Mouse (Mus musculus) midbrain, embryonic 15.5 days (tissue): ENCODE measurements around the gene Cdc34b. TPM values are rescaled to one million over a fixed set of nuclear protein-coding genes. Genes with fewer than 3 reads are reported as not detected.

Source experiments
- ATAC-seq: fragments of 200-750 bp; cut with Nextera tagmentation; replicated peaks from 2 replicates; pipeline ENCODE4 v1.8.0; 2017; ENCODE audit warnings: moderate TSS enrichment
- H3K27ac ChIP-seq: fragments of 300-500 bp; sonication (generic); 2 replicates; pipeline ENCODE4 v1.5.1; 2015; ENCODE audit warnings: mild to moderate bottlenecking, inconsistent platforms
- H3K27me3 ChIP-seq: fragments of 300-500 bp; sonication (generic); replicated peaks from 2 replicates; pipeline ENCODE4 v1.6.1; 2015; ENCODE audit warnings: inconsistent platforms
- H3K36me3 ChIP-seq: fragments of 300-500 bp; sonication (generic); replicated peaks from 2 replicates; pipeline ENCODE4 v1.6.1; 2015; ENCODE audit warnings: inconsistent platforms
- H3K4me1 ChIP-seq: fragments of 300-500 bp; sonication (generic); 2 replicates; pipeline ENCODE4 v1.6.1; 2015; ENCODE audit warnings: inconsistent platforms
- H3K4me2 ChIP-seq: fragments of 300-500 bp; sonication (generic); 2 replicates; pipeline ENCODE4 v1.6.1; 2015; ENCODE audit warnings: inconsistent platforms, mild to moderate bottlenecking, moderate library complexity
- H3K4me3 ChIP-seq: fragments of 300-500 bp; sonication (generic); 2 replicates; pipeline ENCODE4 v1.5.1; 2015; ENCODE audit warnings: mild to moderate bottlenecking, inconsistent platforms
- H3K9ac ChIP-seq: fragments of 300-500 bp; sonication (generic); 2 replicates; pipeline ENCODE4 v1.6.1; 2015; ENCODE audit warnings: mild to moderate bottlenecking, inconsistent platforms
- H3K9me3 ChIP-seq: fragments of 300-500 bp; sonication (generic); 2 replicates; pipeline ENCODE4 v1.6.1; 2016; ENCODE audit warnings: inconsistent platforms
- WGBS: fragments of 180-500 bp; shearing (Covaris S2); methylation state at CpG from one replicate; pipeline ENCODE4 v1.1.7; 2015; ENCODE audit warnings: mixed read lengths; 5-methylcytosine and 5-hydroxymethylcytosine counted together
- polyA plus RNA-seq: library from polyadenylated mRNA; unstranded; fragments of >200 nt; fragmentation: Nextera tagmentation; extraction: Ambion mirVana; gene quantifications from 2 replicates; pipeline ENCODE4 v1.2.1, GENCODE M21; 2015

Cdc34b gene
- polyA plus RNA-seq, 1 experiment from 2014 or later: not detected

GRCm38 (mm10) chr11:94716754-94717153 lies 24.8 kb upstream of the Cdc34b start:
- H3K27ac ChIP-seq: no peak overlapping the region
- H3K36me3 ChIP-seq: no peaks in the 10 kb centered on the region
- peaks cover 12% of the 10 kb centered on the region; the same call in 1 of the 2 replicates for H3K4me1 ChIP-seq
- no peak overlapping the region for H3K9ac ChIP-seq
- H3K9me3 ChIP-seq: no peaks in the 10 kb centered on the region
- no peak overlapping the region for H3K4me3 ChIP-seq
- no peak overlapping the region for H3K4me2 ChIP-seq
- WGBS: 16% methylated on average over 9 of the region's 9 CpGs
- ATAC-seq: no peak
- no peaks in the 10 kb centered on the region for H3K27me3 ChIP-seq

DNA sequence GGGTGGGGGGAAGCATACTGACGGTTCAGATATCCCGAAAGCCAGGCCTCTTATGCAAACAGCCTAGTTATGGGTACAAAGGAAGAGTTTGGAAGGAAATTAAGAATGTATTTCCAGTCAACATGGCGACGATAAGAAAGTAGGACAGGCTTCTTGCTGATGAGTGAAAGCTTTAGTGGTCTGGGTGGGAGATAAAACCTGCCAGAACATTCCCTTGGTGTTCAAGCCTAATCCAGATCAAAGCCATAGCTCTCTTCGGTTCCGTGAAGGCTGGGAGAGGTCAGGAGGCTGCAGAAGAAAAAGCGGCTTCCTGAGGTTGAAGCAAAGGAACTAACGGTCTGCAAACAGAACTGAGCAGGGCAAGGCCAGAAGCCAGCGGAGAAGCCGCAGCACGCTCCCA lies 24.3 kb upstream of the Cdc34b start:
- Histone ChIP-seq H3K4me2 (no peak overlapping the region), H3K36me3 (no peaks in the 10 kb centered on the region), H3K27ac (0 out of 2 replicates have a peak overlapping the region, but pooled peaks have one; percentile 46), H3K9me3 (no peaks in the 10 kb centered on the region), H3K4me1 (peaks cover 12% of the 10 kb centered on the region; the same call in 1 of the 2 replicates), H3K9ac (no peak overlapping the region), H3K27me3 (no peaks in the 10 kb centered on the region), H3K4me3 (no peak overlapping the region)
- no peak for ATAC-seq
- 32% methylated on average over 11 of the region's 11 CpGs for WGBS

GRCm38 (mm10) chr11:94718113-94718909 lies 23.3 kb upstream of the Cdc34b start:
- Histone ChIP-seq H3K27ac (no peak overlapping the region), H3K9me3 (no peaks in the 10 kb centered on the region), H3K9ac (no peak overlapping the region), H3K4me1 (peaks cover 12% of the 10 kb centered on the region; the same call in 1 of the 2 replicates), H3K4me2 (no peak overlapping the region), H3K27me3 (no peaks in the 10 kb centered on the region), H3K4me3 (no peak overlapping the region), H3K36me3 (no peaks in the 10 kb centered on the region)
- WGBS: 90% methylated on average over 7 of the region's 7 CpGs
- ATAC-seq: no peak

- Histone ChIP-seq H3K27ac (no peak overlapping the region), H3K9ac (no peak overlapping the region), H3K27me3 (no peaks in the 10 kb centered on the region), H3K9me3 (no peaks in the 10 kb centered on the region), H3K36me3 (no peaks in the 10 kb centered on the region), H3K4me2 (no peak overlapping the region), H3K4me3 (no peak overlapping the region), H3K4me1 (peaks cover 12% of the 10 kb centered on the region; the same call in 1 of the 2 replicates)
- 61% methylated on average over 2 of the region's 2 CpGs for WGBS
- no peak for ATAC-seq
Measured at GRCm38 (mm10) chr11:94719216-94719615, 22.4 kb upstream of the Cdc34b start.

GRCm38 (mm10) chr11:94727306-94727705 lies 14.3 kb upstream of the Cdc34b start:
- H3K9me3 ChIP-seq: no peaks in the 10 kb centered on the region
- no peak overlapping the region for H3K27ac ChIP-seq
- 86% methylated on average over 3 of the region's 3 CpGs for WGBS
- H3K36me3 ChIP-seq: no peaks in the 10 kb centered on the region
- H3K27me3 ChIP-seq: no peaks in the 10 kb centered on the region
- no peak overlapping the region for H3K4me2 ChIP-seq
- no peaks in the 10 kb centered on the region for H3K4me1 ChIP-seq
- ATAC-seq: no peak
- no peak overlapping the region for H3K4me3 ChIP-seq
- no peak overlapping the region for H3K9ac ChIP-seq

DNA sequence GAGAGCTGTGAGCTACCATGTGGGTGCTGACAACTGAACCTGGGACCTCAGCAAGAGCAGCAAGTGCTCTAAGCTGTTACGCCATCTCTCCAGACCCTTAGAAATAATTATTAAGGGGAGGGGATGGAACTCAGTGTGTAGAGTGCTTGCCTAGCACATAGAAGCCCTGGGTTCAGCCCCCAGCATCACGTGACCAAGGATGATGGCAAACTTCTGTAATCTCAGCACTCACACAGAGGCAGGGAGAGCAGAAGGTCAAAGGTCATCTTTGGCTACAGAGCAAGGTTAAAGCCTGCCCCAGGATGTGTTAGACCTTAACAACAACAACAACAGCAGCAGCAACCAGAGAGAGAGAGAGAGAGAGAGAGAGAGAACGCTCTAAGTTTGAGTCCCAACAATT lies 13.0 kb upstream of the Cdc34b start:
- H3K4me2 ChIP-seq: no peak overlapping the region
- no peaks in the 10 kb centered on the region for H3K9me3 ChIP-seq
- no peaks in the 10 kb centered on the region for H3K4me1 ChIP-seq
- H3K4me3 ChIP-seq: no peak overlapping the region
- no peak overlapping the region for H3K9ac ChIP-seq
- H3K36me3 ChIP-seq: no peaks in the 10 kb centered on the region
- 83% methylated on average over 3 of the region's 3 CpGs for WGBS
- no peak for ATAC-seq
- no peak overlapping the region for H3K27ac ChIP-seq
- no peaks in the 10 kb centered on the region for H3K27me3 ChIP-seq

- ATAC-seq: no peak
- no peaks in the 10 kb centered on the region for H3K4me1 ChIP-seq
- WGBS: 37% methylated on average over 4 of the region's 4 CpGs
- no peak overlapping the region for H3K27ac ChIP-seq
- H3K4me2 ChIP-seq: no peak overlapping the region
- no peaks in the 10 kb centered on the region for H3K36me3 ChIP-seq
- H3K9me3 ChIP-seq: no peaks in the 10 kb centered on the region
- no peaks in the 10 kb centered on the region for H3K27me3 ChIP-seq
- no peak overlapping the region for H3K4me3 ChIP-seq
- H3K9ac ChIP-seq: no peak overlapping the region
Measured at GRCm38 (mm10) chr11:94729565-94729964, 12.0 kb upstream of the Cdc34b start.

- 35% methylated on average over 5 of the region's 5 CpGs for WGBS
- H3K36me3 ChIP-seq: no peaks in the 10 kb centered on the region
- no peaks in the 10 kb centered on the region for H3K9me3 ChIP-seq
- no peak overlapping the region for H3K4me3 ChIP-seq
- no peak for ATAC-seq
- H3K9ac ChIP-seq: no peak overlapping the region
- no peaks in the 10 kb centered on the region for H3K4me1 ChIP-seq
- no peak overlapping the region for H3K4me2 ChIP-seq
- H3K27me3 ChIP-seq: no peaks in the 10 kb centered on the region
- H3K27ac ChIP-seq: no peak overlapping the region
Measured at GRCm38 (mm10) chr11:94730261-94730660, 11.3 kb upstream of the Cdc34b start.

- no peak for ATAC-seq
- H3K4me2 ChIP-seq: no peak overlapping the region
- no peaks in the 10 kb centered on the region for H3K4me1 ChIP-seq
- no peaks in the 10 kb centered on the region for H3K27me3 ChIP-seq
- no peak overlapping the region for H3K27ac ChIP-seq
- no peak overlapping the region for H3K4me3 ChIP-seq
- 88% methylated on average over 12 of the region's 12 CpGs for WGBS
- no peaks in the 10 kb centered on the region for H3K36me3 ChIP-seq
- H3K9ac ChIP-seq: no peak overlapping the region
- H3K9me3 ChIP-seq: no peaks in the 10 kb centered on the region
Measured at GRCm38 (mm10) chr11:94731229-94731628, 10.4 kb upstream of the Cdc34b start.

DNA sequence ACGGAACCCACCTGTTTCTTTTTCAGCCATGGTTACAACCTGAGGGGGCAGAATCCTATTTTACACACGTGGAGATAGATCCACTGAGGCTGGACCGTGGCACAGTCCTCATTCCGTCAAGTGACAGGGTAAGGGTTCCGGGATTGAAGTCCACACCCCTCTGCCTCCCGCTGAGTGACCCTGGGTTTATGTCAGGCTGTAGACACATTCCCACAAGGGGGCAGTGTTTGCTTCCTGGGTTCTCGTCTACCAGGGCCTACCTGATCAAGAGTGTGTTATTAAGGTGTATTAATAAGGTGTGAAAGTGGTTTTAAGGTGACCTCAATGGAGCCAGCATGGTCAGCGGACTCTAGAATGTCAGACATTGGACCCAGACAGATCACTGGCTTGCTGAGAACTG lies 8.8 kb upstream of the Cdc34b start:
- WGBS: 51% methylated on average over 8 of the region's 8 CpGs
- no peak for ATAC-seq
- no peaks in the 10 kb centered on the region for H3K9me3 ChIP-seq
- H3K27me3 ChIP-seq: no peaks in the 10 kb centered on the region
- no peak overlapping the region for H3K4me2 ChIP-seq
- H3K36me3 ChIP-seq: no peaks in the 10 kb centered on the region
- no peaks in the 10 kb centered on the region for H3K4me1 ChIP-seq
- H3K4me3 ChIP-seq: no peak overlapping the region
- no peak overlapping the region for H3K27ac ChIP-seq
- H3K9ac ChIP-seq: no peak overlapping the region

DNA sequence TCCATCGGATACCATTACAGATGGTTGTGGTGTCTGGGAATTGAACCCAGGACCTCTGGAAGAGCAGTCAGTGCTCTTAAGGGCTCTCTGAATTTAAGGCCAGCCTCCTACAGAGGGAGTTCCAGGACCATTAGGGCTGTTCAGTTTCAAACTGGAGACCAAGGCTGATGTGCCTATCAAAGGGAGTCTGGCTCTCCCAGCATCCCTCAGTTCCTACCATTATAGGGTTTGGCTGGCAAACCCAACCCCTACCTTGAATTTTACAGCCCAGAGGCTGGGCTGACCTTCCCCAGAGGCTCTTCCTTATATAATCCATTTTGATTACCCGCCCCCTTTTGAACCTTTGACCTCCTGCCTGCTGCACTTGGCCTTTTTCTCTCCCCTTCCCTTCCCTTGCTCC lies 5.8 kb upstream of the Cdc34b start:
- Histone ChIP-seq H3K9me3 (no peaks in the 10 kb centered on the region), H3K4me2 (no peak overlapping the region), H3K9ac (no peak overlapping the region), H3K4me1 (no peaks in the 10 kb centered on the region), H3K4me3 (no peak overlapping the region), H3K27ac (no peak overlapping the region), H3K36me3 (no peaks in the 10 kb centered on the region), H3K27me3 (no peaks in the 10 kb centered on the region)
- no peak for ATAC-seq
- 81% methylated on average over 2 of the region's 2 CpGs for WGBS

- H3K9me3 ChIP-seq: no peaks in the 10 kb centered on the region
- WGBS: 64% methylated on average over 2 of the region's 2 CpGs
- no peaks in the 10 kb centered on the region for H3K4me1 ChIP-seq
- no peaks in the 10 kb centered on the region for H3K36me3 ChIP-seq
- no peak overlapping the region for H3K4me3 ChIP-seq
- H3K27ac ChIP-seq: no peak overlapping the region
- no peak overlapping the region for H3K9ac ChIP-seq
- no peak for ATAC-seq
- H3K27me3 ChIP-seq: no peaks in the 10 kb centered on the region
- H3K4me2 ChIP-seq: no peak overlapping the region
Measured at GRCm38 (mm10) chr11:94752946-94753713, 11.5 kb downstream of the Cdc34b start.
